Mouse (Mus musculus) embryonic facial prominence, embryonic 12.5 days (tissue): Measurements from ENCODE around the gene Mylk. TPM values are rescaled to one million over a fixed set of nuclear protein-coding genes. Genes with fewer than 3 reads are reported as not detected.

Experiments
- ATAC-seq: fragments of 200-750 bp; cut with Nextera tagmentation; 2 replicates; pipeline ENCODE4 v1.8.0; 2017; ENCODE audit not compliant: insufficient number of reproducible peaks, insufficient read depth, low FRiP score, low TSS enrichment
- H3K27ac ChIP-seq: fragments of 300-500 bp; sonication (generic); 2 replicates; pipeline ENCODE4 v1.5.1; 2016; ENCODE audit warnings: mild to moderate bottlenecking
- H3K27me3 ChIP-seq: fragments of 300-500 bp; sonication (generic); 2 replicates; pipeline ENCODE4 v1.6.1; 2016; ENCODE audit warnings: mild to moderate bottlenecking, moderate library complexity
- H3K36me3 ChIP-seq: fragments of 300-500 bp; sonication (generic); 2 replicates; pipeline ENCODE4 v1.6.1; 2016; ENCODE audit warnings: mild to moderate bottlenecking
- H3K4me1 ChIP-seq: fragments of 300-500 bp; sonication (generic); 2 replicates; pipeline ENCODE4 v1.6.1; 2016
- H3K4me2 ChIP-seq: fragments of 300-500 bp; sonication (generic); replicated peaks from 2 replicates; pipeline ENCODE4 v1.6.1; 2016; ENCODE audit warnings: mild to moderate bottlenecking, moderate library complexity
- H3K4me3 ChIP-seq: fragments of 300-500 bp; sonication (generic); 2 replicates; pipeline ENCODE4 v1.5.1; 2016; ENCODE audit warnings: mild to moderate bottlenecking
- H3K9ac ChIP-seq: fragments of 300-500 bp; sonication (generic); 2 replicates; pipeline ENCODE4 v1.6.1; 2016; ENCODE audit warnings: mild to moderate bottlenecking, moderate library complexity
- H3K9me3 ChIP-seq: fragments of 300-500 bp; sonication (generic); 2 replicates; pipeline ENCODE4 v1.6.1; 2016; ENCODE audit warnings: mild to moderate bottlenecking, moderate library complexity
- WGBS: fragments of 180-500 bp; shearing (Covaris S2); methylation state at CpG from one replicate; pipeline ENCODE4 v1.1.7; 2016; 5-methylcytosine and 5-hydroxymethylcytosine counted together
- polyA plus RNA-seq: library from polyadenylated mRNA; unstranded; fragments of >200 nt; fragmentation: Nextera tagmentation; extraction: Ambion mirVana; gene quantifications from 2 replicates; pipeline ENCODE4 v1.2.1, GENCODE M21; 2016

Gene Mylk
- polyA plus RNA-seq, 1 experiment from 2014 or later = 9.0 TPM

- Histone ChIP-seq H3K4me2 (no peak overlapping the region), H3K9me3 (no peaks in the 10 kb centered on the region), H3K4me1 (peaks cover 7% of the 10 kb centered on the region), H3K36me3 (no peaks in the 10 kb centered on the region), H3K4me3 (no peak overlapping the region), H3K27me3 (no peaks in the 10 kb centered on the region), H3K9ac (no peak overlapping the region), H3K27ac (no peak overlapping the region)
- ATAC-seq = no peak
- WGBS = 45% methylated on average over 2 of the region's 2 CpGs
These were observed 230.5 kb downstream of the Mylk start for GRCm38 (mm10) chr16:34975544-34975943.

GRCm38 (mm10) chr16:34976630-34977029, 231.6 kb downstream of the Mylk start:
- Histone ChIP-seq H3K4me2 (no peak overlapping the region), H3K9ac (no peak overlapping the region), H3K4me3 (no peak overlapping the region), H3K4me1 (peaks cover 7% of the 10 kb centered on the region), H3K9me3 (no peaks in the 10 kb centered on the region), H3K27me3 (no peaks in the 10 kb centered on the region), H3K36me3 (no peaks in the 10 kb centered on the region), H3K27ac (no peak overlapping the region)
- no peak for ATAC-seq
- 80% methylated on average over 13 of the region's 13 CpGs for WGBS

- WGBS = 89% methylated on average over 7 of the region's 7 CpGs
- ATAC-seq = no peak
These were observed 233.0 kb downstream of the Mylk start for GRCm38 (mm10) chr16:34978018-34978417.

GRCm38 (mm10) chr16:34981009-34981408, 236.0 kb downstream of the Mylk start:
- 89% methylated on average over 7 of the region's 7 CpGs for WGBS
- 0 out of 2 replicates have a peak, but pooled peaks cover 6% of the 10 kb centered on the region for H3K4me1 ChIP-seq
- no peak overlapping the region for H3K27ac ChIP-seq
- no peak overlapping the region for H3K4me3 ChIP-seq
- no peaks in the 10 kb centered on the region for H3K27me3 ChIP-seq
- no peak for ATAC-seq
- H3K9me3 ChIP-seq = no peaks in the 10 kb centered on the region
- H3K36me3 ChIP-seq = no peaks in the 10 kb centered on the region
- no peak overlapping the region for H3K9ac ChIP-seq
- H3K4me2 ChIP-seq = no peak overlapping the region

More at GRCm38 (mm10) chr16:34978018-34978417, 233.0 kb downstream of the Mylk start:
- Histone ChIP-seq H3K36me3 (no peaks in the 10 kb centered on the region), H3K27me3 (no peaks in the 10 kb centered on the region), H3K4me2 (no peak overlapping the region), H3K4me1 (no peaks in the 10 kb centered on the region), H3K9me3 (no peaks in the 10 kb centered on the region), H3K9ac (no peak overlapping the region), H3K27ac (no peak overlapping the region), H3K4me3 (no peak overlapping the region)

- no peaks in the 10 kb centered on the region for H3K27me3 ChIP-seq
- H3K36me3 ChIP-seq = no peaks in the 10 kb centered on the region
- H3K9me3 ChIP-seq = no peaks in the 10 kb centered on the region
- H3K9ac ChIP-seq = no peak overlapping the region
- peak; percentile 42; the same call in 1 of the 2 replicates for ATAC-seq
- WGBS = 54% methylated on average over 11 of the region's 11 CpGs
- no peak overlapping the region for H3K27ac ChIP-seq
- H3K4me1 ChIP-seq = 0 out of 2 replicates have a peak, but pooled peaks cover 6% of the 10 kb centered on the region
- H3K4me3 ChIP-seq = no peak overlapping the region
- no peak overlapping the region for H3K4me2 ChIP-seq
These were observed 239.4 kb downstream of the Mylk start for GRCm38 (mm10) chr16:34984203-34985030.

- Histone ChIP-seq H3K4me3 (no peak overlapping the region), H3K27ac (no peak overlapping the region), H3K9ac (no peak overlapping the region), H3K27me3 (no peaks in the 10 kb centered on the region), H3K4me2 (no peak overlapping the region), H3K36me3 (no peaks in the 10 kb centered on the region), H3K9me3 (no peaks in the 10 kb centered on the region), H3K4me1 (0 out of 2 replicates have a peak, but pooled peaks cover 6% of the 10 kb centered on the region)
- WGBS = 72% methylated on average over 2 of the region's 2 CpGs
- ATAC-seq = no peak
These were observed 240.0 kb downstream of the Mylk start for GRCm38 (mm10) chr16:34985031-34985346.

GRCm38 (mm10) chr16:34986211-34986825, 241.3 kb downstream of the Mylk start:
- H3K36me3 ChIP-seq = no peaks in the 10 kb centered on the region
- H3K4me2 ChIP-seq = no peak overlapping the region
- no peak overlapping the region for H3K9ac ChIP-seq
- WGBS = 85% methylated on average over 13 of the region's 13 CpGs
- H3K4me3 ChIP-seq = no peak overlapping the region
- no peak for ATAC-seq
- H3K27me3 ChIP-seq = no peaks in the 10 kb centered on the region
- H3K27ac ChIP-seq = no peak overlapping the region
- no peaks in the 10 kb centered on the region for H3K9me3 ChIP-seq
- H3K4me1 ChIP-seq = peaks cover 7% of the 10 kb centered on the region

GRCm38 (mm10) chr16:34991365-34991764, 246.4 kb downstream of the Mylk start:
- Histone ChIP-seq H3K4me2 (no peak overlapping the region), H3K9ac (no peak overlapping the region), H3K4me3 (no peak overlapping the region), H3K36me3 (no peaks in the 10 kb centered on the region), H3K27me3 (no peaks in the 10 kb centered on the region), H3K9me3 (no peaks in the 10 kb centered on the region), H3K4me1 (peaks cover 15% of the 10 kb centered on the region), H3K27ac (no peak overlapping the region)
- no peak for ATAC-seq
- WGBS = 67% methylated on average over 3 of the region's 3 CpGs

- 89% methylated on average over 5 of the region's 5 CpGs for WGBS
- Histone ChIP-seq H3K4me2 (no peak overlapping the region), H3K9ac (no peak overlapping the region), H3K36me3 (no peaks in the 10 kb centered on the region), H3K4me1 (peaks cover 18% of the 10 kb centered on the region), H3K27me3 (no peaks in the 10 kb centered on the region), H3K4me3 (no peak overlapping the region), H3K27ac (no peak overlapping the region), H3K9me3 (no peaks in the 10 kb centered on the region)
- no peak for ATAC-seq
These were observed 247.8 kb downstream of the Mylk start for GRCm38 (mm10) chr16:34992854-34993253.

GRCm38 (mm10) chr16:34993694-34994330, 248.8 kb downstream of the Mylk start:
- Histone ChIP-seq H3K36me3 (no peaks in the 10 kb centered on the region), H3K9ac (no peak overlapping the region), H3K27me3 (no peaks in the 10 kb centered on the region), H3K4me3 (no peak overlapping the region), H3K4me1 (peaks cover 18% of the 10 kb centered on the region), H3K9me3 (no peaks in the 10 kb centered on the region), H3K4me2 (no peak overlapping the region), H3K27ac (no peak overlapping the region)
- 83% methylated on average over 10 of the region's 10 CpGs for WGBS
- no peak for ATAC-seq

GRCm38 (mm10) chr16:34994641-34995141, 249.7 kb downstream of the Mylk start:
- Histone ChIP-seq H3K4me3 (no peak overlapping the region), H3K27ac (no peak overlapping the region), H3K4me1 (peaks cover 18% of the 10 kb centered on the region), H3K4me2 (no peak overlapping the region), H3K27me3 (no peaks in the 10 kb centered on the region), H3K9me3 (no peaks in the 10 kb centered on the region), H3K36me3 (no peaks in the 10 kb centered on the region), H3K9ac (no peak overlapping the region)
- ATAC-seq = no peak
- WGBS = 71% methylated on average over 9 of the region's 9 CpGs

- no peaks in the 10 kb centered on the region for H3K36me3 ChIP-seq
- H3K9ac ChIP-seq = no peak overlapping the region
- H3K4me2 ChIP-seq = no peak overlapping the region
- no peaks in the 10 kb centered on the region for H3K9me3 ChIP-seq
- H3K4me1 ChIP-seq = peaks cover 29% of the 10 kb centered on the region
- no peak for ATAC-seq
- no peak overlapping the region for H3K4me3 ChIP-seq
- 56% methylated on average over 5 of the region's 5 CpGs for WGBS
- H3K27me3 ChIP-seq = no peaks in the 10 kb centered on the region
- no peak overlapping the region for H3K27ac ChIP-seq
These were observed 251.1 kb downstream of the Mylk start for GRCm38 (mm10) chr16:34996133-34996532.
